Mouse (Mus musculus): ENCODE results near the gene Gbp6.
"Not testable (repeated sequence)": the region's sequence is repeated elsewhere in the genome, so short reads cannot be mapped to it uniquely, and the experiment has no call there.

DNA sequence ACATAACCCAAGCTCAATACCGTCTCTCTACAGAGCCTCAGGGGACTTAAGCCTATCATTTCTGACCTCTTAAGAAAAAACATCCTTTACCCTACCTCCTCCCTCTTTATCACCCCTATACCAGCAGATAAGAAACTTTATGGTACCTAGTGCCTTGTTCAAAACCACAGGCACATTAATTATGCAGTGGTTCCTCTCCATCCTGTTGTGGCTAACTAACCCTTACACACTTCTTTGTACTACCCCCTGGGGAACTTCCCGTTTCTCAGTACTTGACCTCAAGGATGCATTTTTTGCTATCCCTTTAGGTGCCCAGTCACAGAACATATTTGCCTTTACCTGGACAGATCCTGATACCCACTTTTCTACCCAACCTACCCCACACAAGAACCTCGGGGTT, 48.8 kb downstream of the Gbp6 start:
- not testable (repeated sequence) for TF ChIP-seq CTCF (IDR thresholded peaks at IDR 0.05; ENCODE audit: low read depth, low read length); TAL1 (conservative IDR thresholded peaks at IDR 0.05; ENCODE audit: low read depth, low read length); GATA1 (IDR thresholded peaks at IDR 0.05; ENCODE audit: borderline replicate concordance, low read length); POLR2AphosphoS5 (IDR thresholded peaks at IDR 0.05; ENCODE audit: insufficient replicate concordance, low read depth, low read length)
